Mouse (Mus musculus): ENCODE measurements around the gene Gm29094. TPM values are rescaled to one million over a fixed set of nuclear protein-coding genes. Genes with fewer than 3 reads are reported as not detected.
"Not testable (repeated sequence)": the region's sequence is repeated elsewhere in the genome, so short reads cannot be mapped to it uniquely, and the experiment has no call there.

The Gm29094 gene
- polyA plus RNA-seq (2016; fragmentation: Nextera tagmentation; extraction: Ambion mirVana), result not detected in 2 replicates

- not testable (repeated sequence) for H3K36me3 ChIP-seq; H3K9me3 ChIP-seq (replicated peaks); H3K27ac ChIP-seq; H3K4me1 ChIP-seq; DNase-seq (ENCODE audit: low spot score); H3K27me3 ChIP-seq (ENCODE audit: low read depth, poor library complexity, severe bottlenecking); H3K4me3 ChIP-seq
- 83% methylated on average over 5 of the region's 5 CpGs for WGBS
These were observed at the start of gene Gm29094, which contains the start of gene Bcl2a1b for GRCm38 (mm10) chr9:89198969-89199416. TSS of gene Gm29094 (plus strand) at chr9:89199379. TSS of gene Bcl2a1b (plus strand) at chr9:89199209.

DNA sequence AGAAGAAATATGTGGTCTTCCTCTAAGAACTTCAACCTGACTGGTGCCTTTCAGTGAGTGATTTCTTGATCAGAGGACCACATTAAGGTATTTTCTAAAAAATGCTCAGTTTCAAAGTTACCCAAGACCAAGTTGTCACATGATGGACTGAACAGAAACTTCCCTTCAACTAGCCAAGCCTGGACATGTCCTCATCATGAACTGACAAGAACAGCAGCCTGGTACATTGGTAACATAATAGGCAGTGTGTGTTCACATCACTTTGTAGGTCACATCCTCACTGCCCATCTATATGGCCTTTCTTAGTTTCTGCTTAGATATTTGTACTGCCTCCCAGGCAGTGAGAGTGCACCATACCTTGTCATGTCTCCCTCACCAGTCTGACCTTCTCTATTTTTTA lies 26.6 kb upstream of the Gm29094 start:
- not testable (repeated sequence) for H3K9me3 ChIP-seq (replicated peaks); H3K27me3 ChIP-seq (ENCODE audit: low read depth, poor library complexity, severe bottlenecking); DNase-seq (ENCODE audit: low spot score); H3K36me3 ChIP-seq; H3K4me1 ChIP-seq; H3K27ac ChIP-seq; H3K4me3 ChIP-seq

DNA sequence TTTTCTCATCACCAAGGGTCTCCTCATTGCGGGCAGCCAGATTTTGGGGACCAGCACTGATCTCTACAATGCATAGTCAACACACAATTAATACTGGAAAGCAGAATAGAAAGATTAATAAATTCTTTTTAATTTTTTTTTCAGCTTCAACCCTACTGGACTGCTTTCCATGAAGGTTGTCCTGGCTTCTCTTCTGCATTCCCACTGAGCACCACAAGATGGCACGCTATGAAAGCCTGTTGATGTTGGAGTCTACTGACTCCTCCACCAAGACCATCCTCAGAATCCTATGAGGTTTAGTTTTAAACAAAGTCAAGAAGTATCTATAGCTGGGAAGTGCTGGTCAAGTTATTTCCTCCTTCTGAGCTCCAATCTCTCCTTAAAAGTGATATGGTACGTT lies 20.3 kb upstream of the Gm29094 start:
- DNase-seq (ENCODE audit: low spot score); H3K4me3 ChIP-seq; H3K27ac ChIP-seq; H3K9me3 ChIP-seq (replicated peaks); H3K4me1 ChIP-seq; H3K36me3 ChIP-seq; H3K27me3 ChIP-seq (ENCODE audit: low read depth, poor library complexity, severe bottlenecking): not testable (repeated sequence)
- WGBS, result 41% methylated on average over 2 of the region's 3 CpGs

DNA sequence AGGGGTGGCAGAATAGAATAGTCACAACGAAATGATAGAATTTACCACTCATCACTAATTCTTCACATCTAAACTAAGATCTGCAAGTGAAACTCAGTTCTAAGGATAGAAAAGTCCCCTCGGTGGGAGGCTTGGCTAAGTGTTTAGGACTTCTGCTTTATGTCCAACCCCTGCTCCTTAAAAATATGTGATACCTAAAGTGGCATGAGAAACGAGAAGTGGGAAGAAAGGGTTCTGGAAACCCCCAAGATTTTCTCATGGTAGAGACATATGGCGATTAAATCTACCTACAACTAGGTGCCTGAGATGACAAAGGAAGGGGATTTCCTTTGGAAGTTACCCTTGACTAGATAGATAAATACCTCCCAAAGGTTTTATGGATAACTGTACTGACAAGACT lies 19.7 kb upstream of the Gm29094 start:
- H3K36me3 ChIP-seq; H3K4me3 ChIP-seq; DNase-seq (ENCODE audit: low spot score); H3K27me3 ChIP-seq (ENCODE audit: low read depth, poor library complexity, severe bottlenecking); H3K27ac ChIP-seq; H3K9me3 ChIP-seq (replicated peaks); H3K4me1 ChIP-seq: not testable (repeated sequence)
- WGBS, result 80% methylated on average over 4 of the region's 4 CpGs

GRCm38 (mm10) chr9:89187006-89187405 lies 12.2 kb upstream of the Gm29094 start:
- not testable (repeated sequence) for H3K27me3 ChIP-seq (ENCODE audit: low read depth, poor library complexity, severe bottlenecking); DNase-seq (ENCODE audit: low spot score); H3K36me3 ChIP-seq; H3K27ac ChIP-seq; H3K4me1 ChIP-seq; H3K4me3 ChIP-seq; H3K9me3 ChIP-seq (replicated peaks)
- 83% methylated on average over 15 of the region's 15 CpGs for WGBS

- H3K4me1 ChIP-seq; H3K36me3 ChIP-seq; H3K27ac ChIP-seq; H3K4me3 ChIP-seq; H3K9me3 ChIP-seq (replicated peaks); H3K27me3 ChIP-seq (ENCODE audit: low read depth, poor library complexity, severe bottlenecking); DNase-seq (ENCODE audit: low spot score): not testable (repeated sequence)
These were observed 3.7 kb upstream of the Gm29094 start for GRCm38 (mm10) chr9:89195483-89195882.

- not testable (repeated sequence) for H3K4me3 ChIP-seq; H3K36me3 ChIP-seq; H3K27ac ChIP-seq; H3K4me1 ChIP-seq; H3K9me3 ChIP-seq (replicated peaks); H3K27me3 ChIP-seq (ENCODE audit: low read depth, poor library complexity, severe bottlenecking); DNase-seq (ENCODE audit: low spot score)
- WGBS, result 80% methylated on average over 1 of the region's 1 CpGs
These were observed 1.7 kb upstream of the Gm29094 start for GRCm38 (mm10) chr9:89197509-89197908.

DNA sequence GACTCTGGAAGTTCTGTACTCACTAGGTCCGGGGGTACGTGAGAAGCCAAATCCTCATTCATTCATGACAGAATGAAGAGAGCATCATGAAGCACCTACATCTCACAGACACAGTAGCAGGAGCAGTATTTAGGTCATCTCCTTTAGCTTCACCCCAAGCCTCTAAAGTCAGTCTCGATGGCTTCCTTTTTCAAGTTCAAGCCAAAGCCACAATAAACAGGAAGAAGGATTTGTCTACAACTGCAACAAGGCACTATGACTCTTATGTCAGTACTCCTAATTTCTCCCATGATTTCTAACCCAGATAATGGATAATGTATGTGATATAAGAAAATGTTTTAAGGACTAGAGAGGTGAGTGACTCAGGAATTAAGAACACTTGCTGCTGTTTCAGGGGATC lies 830 bp upstream of the Gm29094 start:
- H3K9me3 ChIP-seq (replicated peaks); H3K36me3 ChIP-seq; H3K4me3 ChIP-seq; H3K4me1 ChIP-seq; H3K27me3 ChIP-seq (ENCODE audit: low read depth, poor library complexity, severe bottlenecking); DNase-seq (ENCODE audit: low spot score); H3K27ac ChIP-seq: not testable (repeated sequence)
- 95% methylated on average over 3 of the region's 3 CpGs for WGBS

GRCm38 (mm10) chr9:89202256-89202655 lies 3.1 kb downstream of the Gm29094 start:
- not testable (repeated sequence) for H3K4me3 ChIP-seq; H3K9me3 ChIP-seq (replicated peaks); DNase-seq (ENCODE audit: low spot score); H3K27me3 ChIP-seq (ENCODE audit: low read depth, poor library complexity, severe bottlenecking); H3K4me1 ChIP-seq; H3K36me3 ChIP-seq; H3K27ac ChIP-seq

DNA sequence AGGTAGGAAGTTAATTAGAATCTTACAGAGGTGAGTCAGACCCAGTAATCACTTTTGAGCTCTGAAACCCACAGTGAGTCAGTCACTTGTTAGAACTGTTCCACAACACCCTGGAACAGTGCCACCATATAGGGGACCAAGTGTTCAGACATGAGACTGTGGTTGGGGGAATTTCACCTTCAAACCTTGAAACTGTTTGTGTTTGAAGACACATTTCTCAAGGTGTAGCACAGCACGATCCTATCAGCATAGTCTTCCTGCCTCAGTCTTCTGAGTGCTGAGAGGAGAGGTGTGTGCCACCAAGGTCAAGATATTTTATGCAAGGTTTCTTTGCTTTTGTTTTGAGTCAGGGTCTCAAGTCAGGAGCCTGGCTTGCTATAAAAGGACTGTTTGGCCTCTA lies 9.8 kb downstream of the Gm29094 start:
- DNase-seq (ENCODE audit: low spot score); H3K4me1 ChIP-seq; H3K4me3 ChIP-seq; H3K27ac ChIP-seq; H3K36me3 ChIP-seq; H3K27me3 ChIP-seq (ENCODE audit: low read depth, poor library complexity, severe bottlenecking); H3K9me3 ChIP-seq (replicated peaks): not testable (repeated sequence)
- WGBS, result 70% methylated on average over 1 of the region's 1 CpGs

- 33% methylated on average over 9 of the region's 12 CpGs for WGBS
These were observed 11.3 kb downstream of the Gm29094 start, which contains the start of gene Mthfs for GRCm38 (mm10) chr9:89210353-89211064. TSS of gene Mthfs (plus strand) at chr9:89210676.

GRCm38 (mm10) chr9:89211065-89211858 lies 12.1 kb downstream of the Gm29094 start:
- DNase-seq (ENCODE audit: low spot score); H3K36me3 ChIP-seq; H3K27me3 ChIP-seq (ENCODE audit: low read depth, poor library complexity, severe bottlenecking); H3K9me3 ChIP-seq (replicated peaks); H3K4me1 ChIP-seq: not testable (repeated sequence)
- 6% methylated on average over 17 of the region's 44 CpGs for WGBS
- Histone ChIP-seq H3K4me3 (peak overlapping the region; percentile 35), H3K27ac (peak overlapping the region; percentile 70; the same call in 1 of the 2 replicates)

More at GRCm38 (mm10) chr9:89210353-89211064, 11.3 kb downstream of the Gm29094 start, which contains the start of gene Mthfs:
- H3K9me3 ChIP-seq (replicated peaks); DNase-seq (ENCODE audit: low spot score); H3K36me3 ChIP-seq; H3K4me1 ChIP-seq; H3K27me3 ChIP-seq (ENCODE audit: low read depth, poor library complexity, severe bottlenecking): not testable (repeated sequence)
- peak within 1 kb of the TSS; percentile 70; the same call in 1 of the 2 replicates for H3K27ac ChIP-seq
- peak within 1 kb of the TSS; percentile 35 for H3K4me3 ChIP-seq

DNA sequence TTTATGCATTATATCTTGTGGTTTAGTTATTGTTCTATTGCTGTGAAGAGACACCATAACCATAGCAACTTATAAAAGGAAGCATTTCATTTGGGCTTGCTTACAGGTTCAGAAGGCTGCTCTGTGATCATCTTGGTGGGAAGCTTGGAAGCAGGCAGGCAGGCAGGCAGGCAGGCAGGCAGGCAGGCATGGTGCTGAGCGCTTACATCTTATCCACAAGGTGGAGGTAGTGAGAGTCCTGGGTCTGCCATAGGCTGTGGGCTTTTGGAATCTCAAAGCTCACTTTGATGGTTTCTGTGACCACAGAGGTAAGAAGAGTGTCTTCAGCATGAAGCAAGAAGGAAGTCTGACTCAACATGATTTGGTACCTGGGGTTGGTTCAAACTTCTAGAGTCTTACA lies 13.2 kb downstream of the Gm29094 start:
- DNase-seq (ENCODE audit: low spot score); H3K27ac ChIP-seq; H3K4me3 ChIP-seq; H3K4me1 ChIP-seq; H3K36me3 ChIP-seq; H3K27me3 ChIP-seq (ENCODE audit: low read depth, poor library complexity, severe bottlenecking); H3K9me3 ChIP-seq (replicated peaks): not testable (repeated sequence)
- 59% methylated on average over 1 of the region's 1 CpGs for WGBS

All from limb, embryonic 10.5 days (tissue).